Mouse (Mus musculus) liver, postnatal 0 days (tissue): ENCODE measurements at regions not wholly inside any gene's neighbourhood (a gene's known extent, or its start where the extent isn't known, plus 50 kb on each side); places are given as distances from the start of the nearest gene placed in this dataset.

ENCODE experiments used
- CTCF ChIP-seq: sonication (generic); IDR thresholded peaks from 2 replicates; pipeline ENCODE4 v1.5.1; 2016; ENCODE audit warnings: antibody characterized with exemption, low read depth
- EP300 ChIP-seq: IDR thresholded peaks from 2 replicates; pipeline ENCODE4 v1.6.1; 2016; ENCODE audit warnings: antibody characterized with exemption, low read depth, mild to moderate bottlenecking

DNA sequence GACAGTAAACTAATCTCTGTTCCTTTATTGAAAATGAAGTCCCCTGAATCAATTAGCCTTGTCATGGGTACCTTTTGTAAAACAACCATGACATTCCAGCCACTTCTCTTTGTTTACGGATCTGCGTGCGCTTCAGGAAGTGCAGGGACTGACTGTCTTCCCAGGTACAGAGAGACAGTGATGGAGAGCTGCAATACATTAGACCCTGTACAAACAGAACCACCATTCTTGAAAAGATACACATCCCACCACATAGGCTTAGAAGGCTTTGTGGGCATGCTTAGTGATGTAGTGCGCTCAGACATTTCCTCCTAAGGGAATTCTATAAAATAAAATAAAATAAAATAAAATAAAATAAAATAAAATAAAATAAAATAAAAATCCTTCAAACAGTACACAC is 148.8 kb upstream of the Hnrnpa3 start:
- TF ChIP-seq CTCF = no peak
- no peak for TF ChIP-seq EP300
